Mouse (Mus musculus): ENCODE measurements around the gene Thumpd3.

The Thumpd3 gene

GRCm38 (mm10) chr6:113036463-113037175, 9.4 kb upstream of the Thumpd3 start:
- in situ Hi-C loops (cut with MseI, MboI) = no loop called here

DNA sequence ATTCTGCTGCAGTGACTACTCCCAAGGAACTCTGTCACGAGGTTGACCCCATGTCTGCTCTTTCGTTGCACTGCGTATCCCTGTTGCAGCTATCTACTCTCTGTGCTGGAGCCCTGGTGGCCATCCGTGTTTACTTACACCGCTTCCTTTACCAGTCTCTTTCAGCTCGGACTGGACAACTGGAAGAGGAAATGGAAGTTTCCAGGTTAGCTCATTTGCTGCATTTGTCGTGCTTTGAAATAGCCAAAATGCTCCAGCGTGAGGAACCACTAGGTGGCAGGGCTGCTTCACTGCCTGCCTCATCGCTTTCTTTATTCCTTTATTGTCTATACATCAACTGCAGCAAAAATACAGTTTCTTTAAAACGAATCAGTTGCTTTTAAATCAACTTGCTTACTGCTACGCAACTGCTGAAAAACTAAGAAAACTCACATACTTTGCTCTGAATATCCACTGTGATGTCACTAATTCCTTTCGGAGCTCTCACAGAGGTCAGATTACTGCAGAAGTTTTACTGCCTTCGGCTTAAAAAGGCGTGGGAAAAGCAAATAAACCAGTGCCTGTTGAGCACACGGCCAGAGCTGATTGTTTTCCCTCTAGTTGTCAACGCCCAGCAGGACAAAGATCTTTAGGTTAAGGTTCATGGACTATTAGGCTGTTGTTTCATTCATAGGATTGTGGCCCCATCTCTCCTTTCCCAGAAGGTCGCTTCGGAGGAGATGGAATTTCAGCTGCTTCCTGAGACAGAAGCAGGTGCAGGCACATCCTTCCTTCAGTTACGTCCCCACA, 7.9 kb upstream of the Thumpd3 start:
- in situ Hi-C loops (cut with MseI, MboI) = no loop called here

- in situ Hi-C loops (cut with MseI, MboI) = no loop called here
Measured at GRCm38 (mm10) chr6:113038735-113039058, 7.3 kb upstream of the Thumpd3 start.

DNA sequence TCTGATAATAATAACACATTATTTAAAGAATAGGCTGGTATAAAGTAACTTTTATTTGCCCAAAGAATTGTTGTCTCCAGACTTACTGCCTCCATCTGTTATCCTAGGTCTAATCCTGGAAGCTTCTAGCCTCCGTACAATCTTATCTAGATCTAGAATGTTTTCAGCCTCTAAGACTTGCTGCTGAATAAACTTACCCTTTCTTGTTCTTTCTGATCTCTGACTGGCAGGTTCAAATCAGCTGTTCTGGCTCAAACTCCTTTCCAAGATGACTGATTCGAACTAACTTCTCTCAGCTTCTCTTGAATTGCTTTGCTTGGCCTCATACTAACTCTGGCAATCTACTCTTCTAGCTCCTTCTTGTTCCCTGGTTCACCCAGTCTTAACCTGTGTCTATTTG, 5.7 kb upstream of the Thumpd3 start:
- in situ Hi-C loops (cut with MseI, MboI) = no loop called here

- in situ Hi-C loops (cut with MseI, MboI) = no loop called here
Measured at GRCm38 (mm10) chr6:113041215-113041990, 4.6 kb upstream of the Thumpd3 start.

DNA sequence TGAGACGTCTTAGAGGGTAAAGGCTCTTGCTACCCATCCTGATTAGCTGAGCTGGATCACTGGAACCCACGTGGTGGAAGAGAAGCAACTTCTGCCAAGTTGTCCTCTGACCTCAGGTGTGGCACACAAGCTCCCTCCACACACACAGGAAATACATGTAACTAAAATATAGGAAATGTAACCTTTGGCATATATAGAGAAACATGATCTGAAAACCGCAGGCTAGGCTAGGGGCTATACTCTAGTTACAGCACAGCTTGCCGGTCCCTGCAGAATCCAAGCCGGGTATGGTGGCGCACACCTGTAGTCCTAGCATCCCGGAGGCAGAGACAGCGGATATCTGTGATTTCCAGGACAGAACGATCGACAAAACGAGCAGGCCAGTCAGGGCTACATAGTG, 450 bp upstream of the Thumpd3 start:
- in situ Hi-C loops (cut with MseI, MboI) = no loop called here

DNA sequence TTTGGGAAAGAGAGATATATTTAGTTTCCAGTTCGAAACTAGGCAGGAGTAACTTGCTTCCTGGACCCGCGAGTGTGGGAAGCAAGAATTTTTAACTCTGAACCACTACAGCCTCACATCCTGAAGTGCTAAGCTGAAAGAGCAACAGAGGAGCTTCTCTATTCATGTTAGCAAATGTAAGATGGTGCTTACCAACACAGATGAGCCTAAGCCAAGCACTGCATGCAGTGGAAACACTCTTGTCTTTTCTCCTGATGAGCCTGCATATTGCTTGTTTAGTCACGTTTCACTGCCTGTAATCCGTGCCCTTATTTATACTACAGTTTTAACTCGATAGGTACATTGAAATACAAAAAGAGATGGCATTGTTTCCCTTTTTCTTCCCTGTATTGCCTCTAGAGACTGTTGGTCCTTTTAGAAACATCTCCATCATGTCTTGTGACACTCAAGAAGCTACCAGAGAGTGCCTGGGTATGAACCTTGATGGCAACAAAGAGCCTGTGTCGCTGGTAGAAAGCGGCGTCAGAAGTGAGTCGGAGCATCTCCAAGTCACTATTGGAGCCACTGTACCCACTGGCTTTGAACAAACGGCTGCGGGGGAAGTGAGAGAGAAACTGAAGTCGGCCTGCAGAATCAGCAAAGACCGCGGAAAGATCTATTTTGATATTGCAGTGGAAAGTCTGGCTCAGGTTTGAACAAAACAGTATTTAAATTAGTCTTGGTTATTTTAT, 1.2 kb downstream of the Thumpd3 start:
- in situ Hi-C loops (cut with MseI, MboI) = no loop called here

DNA sequence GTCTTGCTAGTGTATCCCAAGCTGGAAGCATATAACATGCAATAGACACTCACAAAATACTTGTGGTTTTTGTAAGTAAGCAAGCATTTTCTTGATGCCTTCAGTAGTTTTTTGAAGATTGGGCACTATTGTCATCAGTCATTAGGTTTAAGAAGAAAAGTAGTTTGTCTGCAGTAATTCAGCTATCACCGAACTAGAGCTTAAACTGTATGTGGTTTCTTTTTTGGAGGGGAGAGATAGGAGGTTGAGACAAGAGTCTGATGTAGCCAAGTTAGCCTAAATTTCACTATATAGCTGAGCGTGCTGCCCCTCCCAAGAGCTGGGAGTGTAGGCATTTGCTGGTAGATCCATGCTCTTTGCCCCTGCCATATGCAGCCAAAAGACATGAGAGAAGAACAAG, 2.3 kb downstream of the Thumpd3 start:
- in situ Hi-C loops (cut with MseI, MboI) = no loop called here

- in situ Hi-C loops (cut with MseI, MboI) = no loop called here
Measured at GRCm38 (mm10) chr6:113049159-113049558, 3.1 kb downstream of the Thumpd3 start.

DNA sequence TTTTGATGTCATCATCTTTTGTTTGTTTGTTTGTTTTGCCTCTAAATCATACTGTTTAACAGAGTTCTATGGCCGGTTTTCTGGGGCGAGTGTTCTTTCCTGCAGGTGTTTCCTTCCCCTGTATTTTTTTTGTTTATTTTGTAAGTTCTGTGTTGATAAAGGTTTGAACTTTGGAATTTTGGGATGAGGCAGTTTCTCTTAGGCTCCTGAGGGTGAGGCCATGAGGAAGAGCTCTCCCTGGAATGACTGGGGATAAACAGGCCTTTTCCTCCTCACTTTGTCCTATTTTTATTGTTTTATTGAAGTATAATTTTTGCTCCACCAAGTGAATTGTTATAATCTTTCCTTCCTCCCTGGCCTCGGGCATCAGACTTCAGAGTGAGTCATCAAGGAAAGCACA, 6.9 kb downstream of the Thumpd3 start:
- in situ Hi-C loops (cut with MseI, MboI) = no loop called here

DNA sequence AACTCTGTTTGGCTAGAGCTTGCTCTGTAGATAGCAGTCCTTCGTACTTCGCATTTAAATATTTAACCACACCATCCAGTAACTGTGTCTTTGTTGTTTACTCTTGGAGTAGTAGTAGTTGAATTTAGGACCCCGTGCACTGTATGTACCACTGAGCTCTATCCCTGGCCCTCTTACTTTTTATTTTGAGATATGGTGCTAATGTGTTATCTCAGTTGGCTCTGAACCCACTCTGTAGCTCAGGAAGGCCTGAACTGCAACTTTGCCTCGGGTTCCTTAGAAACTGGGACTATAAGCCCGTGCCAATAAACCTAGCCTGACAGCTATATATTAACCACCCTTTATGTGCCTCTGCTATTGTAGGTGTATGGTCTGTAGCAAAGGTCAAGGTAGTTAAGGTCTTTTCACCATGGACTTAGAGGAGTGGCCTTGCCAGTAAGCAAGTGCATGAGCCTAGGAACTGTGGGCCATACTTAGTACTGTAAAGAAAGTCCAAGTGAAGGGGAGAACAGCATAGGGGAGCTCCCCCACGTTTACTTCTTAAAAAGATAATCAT, 8.6 kb downstream of the Thumpd3 start:
- in situ Hi-C loops (cut with MseI, MboI) = no loop called here

GRCm38 (mm10) chr6:113060892-113061563, 15.0 kb downstream of the Thumpd3 start:
- in situ Hi-C loops (cut with MseI, MboI) = no loop called here

- in situ Hi-C loops (cut with MseI, MboI) = no loop called here
Measured at GRCm38 (mm10) chr6:113062253-113062652, 16.2 kb downstream of the Thumpd3 start.

DNA sequence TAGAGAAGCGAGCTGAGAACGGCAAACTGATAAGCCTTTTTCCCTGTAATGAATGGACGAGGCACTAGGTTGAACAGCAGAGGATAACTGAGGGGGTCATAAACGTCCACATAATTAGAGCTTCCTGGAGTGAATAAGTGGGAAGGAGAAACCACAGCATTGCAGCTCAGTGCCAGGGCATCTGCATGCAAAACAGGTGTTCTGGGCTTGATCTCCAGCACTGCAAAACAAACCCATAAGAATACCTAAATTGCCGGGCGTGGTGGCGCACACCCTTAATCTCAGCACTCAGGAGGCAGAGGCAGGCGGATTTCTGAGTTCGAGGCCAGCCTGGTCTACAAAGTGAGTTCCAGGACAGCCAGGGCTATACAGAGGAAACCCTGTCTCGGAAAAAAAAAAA, 17.3 kb downstream of the Thumpd3 start:
- in situ Hi-C loops (cut with MseI, MboI) = no loop called here

DNA sequence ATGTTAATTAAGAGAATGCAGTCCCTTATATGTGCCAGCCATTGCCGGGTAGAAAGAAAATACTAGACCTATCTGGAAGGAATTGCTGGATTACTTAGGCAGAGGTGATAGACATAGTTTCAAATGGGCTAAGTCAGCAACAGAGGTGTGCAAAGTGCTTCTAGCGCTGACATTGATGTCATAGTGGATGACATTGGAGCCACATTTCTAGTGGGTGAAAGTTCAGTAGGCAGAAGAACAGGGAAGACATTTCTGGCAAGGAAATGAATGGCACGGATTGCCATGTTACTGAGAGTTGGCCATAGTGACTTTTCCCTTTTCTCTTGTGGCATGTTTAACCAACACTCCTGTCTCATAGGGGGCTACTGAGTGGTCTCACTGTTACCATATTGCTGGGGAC, 19.2 kb downstream of the Thumpd3 start:
- in situ Hi-C loops (cut with MseI, MboI) = no loop called here

DNA sequence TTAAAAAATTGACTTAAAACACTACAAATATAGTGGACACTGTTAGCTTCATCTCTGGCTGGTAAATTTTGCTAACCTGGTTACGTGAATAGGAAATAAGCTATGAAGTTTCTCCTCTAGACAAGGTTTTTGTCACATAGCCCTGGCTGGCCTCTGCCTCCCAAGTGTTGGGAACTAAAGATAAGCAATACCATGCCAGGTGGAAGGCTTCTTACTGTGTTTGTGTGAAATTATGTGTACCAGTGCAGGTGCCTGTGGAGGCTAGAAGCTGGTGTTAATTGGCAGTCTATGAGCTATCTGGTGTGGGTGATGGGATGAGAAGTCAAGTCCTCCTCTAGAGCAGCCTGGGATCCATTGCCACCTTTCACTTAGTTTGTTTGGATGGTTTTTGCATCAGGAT, 23.1 kb downstream of the Thumpd3 start:
- in situ Hi-C loops (cut with MseI, MboI) = no loop called here

DNA sequence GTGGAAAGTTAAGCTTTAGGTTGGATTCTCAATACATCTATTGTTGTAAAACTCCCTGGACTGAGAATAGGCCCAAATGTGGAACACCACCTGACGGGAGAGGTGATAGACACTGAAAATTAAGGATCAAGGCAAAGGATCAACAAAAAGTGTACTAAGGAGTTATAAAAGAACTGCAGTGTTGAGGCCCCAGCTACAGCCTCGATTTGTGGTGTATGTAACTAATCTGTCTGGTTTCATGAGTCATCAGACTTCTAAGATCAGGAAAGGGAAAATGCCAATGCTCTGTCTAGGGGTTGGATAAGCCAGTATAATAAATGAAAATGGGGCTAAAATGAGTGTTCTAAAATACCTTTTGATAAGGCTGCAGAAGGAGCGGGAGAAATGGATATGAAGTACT, 29.2 kb downstream of the Thumpd3 start:
- in situ Hi-C loops (cut with MseI, MboI) = no loop called here

GRCm38 (mm10) chr6:113076012-113076685, 30.1 kb downstream of the Thumpd3 start:
- in situ Hi-C loops (cut with MseI, MboI) = no loop called here

DNA sequence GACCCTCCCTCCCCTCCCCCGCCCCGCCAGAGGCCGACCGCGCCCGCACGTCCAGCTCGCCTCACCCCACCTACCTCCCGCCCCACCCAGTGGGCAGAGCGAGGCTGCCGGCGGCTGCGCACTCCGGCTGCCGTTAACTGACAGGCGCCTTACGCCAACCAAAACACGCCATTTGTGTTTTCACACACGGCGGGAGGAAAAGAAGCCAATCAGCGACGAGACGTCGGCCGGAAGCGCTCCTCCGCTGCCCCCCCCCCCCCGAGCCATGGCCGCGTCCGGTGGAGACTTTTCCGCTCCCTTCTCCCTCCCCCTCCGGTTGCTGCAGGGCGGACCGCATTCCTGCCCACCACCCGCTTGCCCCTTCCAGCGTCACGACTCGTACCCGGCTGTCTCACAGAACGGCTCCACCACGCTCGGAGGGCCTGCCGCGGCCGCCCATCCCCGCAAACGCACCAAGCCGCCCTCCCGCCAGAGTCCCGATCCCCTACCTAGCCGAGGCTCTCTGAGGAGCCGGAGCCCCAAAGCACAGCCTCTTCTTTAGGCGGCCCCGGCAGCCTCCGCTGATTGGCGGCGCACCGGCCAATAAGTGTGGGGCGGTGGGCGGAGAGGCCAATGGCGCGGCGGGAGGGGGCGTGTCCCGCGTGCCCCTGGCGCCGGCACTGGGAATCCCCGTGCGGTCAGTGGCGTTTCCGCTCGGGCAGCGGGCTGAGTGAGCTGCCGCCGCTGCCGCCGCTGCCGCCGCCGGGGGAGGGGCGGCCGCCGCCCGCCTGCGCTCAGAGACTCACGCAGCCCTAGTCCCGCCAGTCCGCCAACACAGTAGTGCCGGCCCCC, 30.9 kb downstream of the Thumpd3 start, which contains the start of gene Setd5:
Gene Setd5 (plus strand): TSS at position 680 of the 831 bp plus-strand sequence.
- in situ Hi-C loops (cut with MseI, MboI) = no loop called here

Measured in mouse trophoblast stem cell (cell line).